Mouse (Mus musculus) neural tube, embryonic 15.5 days (tissue): Measurements from ENCODE around the gene Fchsd2. TPM values are rescaled to one million over a fixed set of nuclear protein-coding genes. Genes with fewer than 3 reads are reported as not detected.

Source experiments
- ATAC-seq: fragments of 200-750 bp; cut with Nextera tagmentation; 2 replicates; pipeline ENCODE4 v1.8.0; 2017; ENCODE audit warnings: mild to moderate bottlenecking, moderate TSS enrichment, moderate library complexity; ENCODE audit not compliant: low FRiP score
- H3K27ac ChIP-seq: fragments of 300-500 bp; sonication (generic); replicated peaks from 2 replicates; pipeline ENCODE4 v1.5.1; 2015; ENCODE audit warnings: mild to moderate bottlenecking, inconsistent platforms
- H3K27me3 ChIP-seq: fragments of 300-500 bp; sonication (generic); replicated peaks from 2 replicates; pipeline ENCODE4 v1.6.1; 2015; ENCODE audit warnings: inconsistent platforms
- H3K36me3 ChIP-seq: fragments of 300-500 bp; sonication (generic); 2 replicates; pipeline ENCODE4 v1.6.1; 2015; ENCODE audit warnings: inconsistent platforms
- H3K4me1 ChIP-seq: fragments of 300-500 bp; sonication (generic); 2 replicates; pipeline ENCODE4 v1.6.1; 2015; ENCODE audit warnings: inconsistent platforms
- H3K4me2 ChIP-seq: fragments of 300-500 bp; sonication (generic); 2 replicates; pipeline ENCODE4 v1.6.1; 2015; ENCODE audit warnings: inconsistent platforms, mild to moderate bottlenecking, moderate library complexity
- H3K4me3 ChIP-seq: fragments of 300-500 bp; sonication (generic); replicated peaks from 2 replicates; pipeline ENCODE4 v1.5.1; 2015; ENCODE audit warnings: mild to moderate bottlenecking, inconsistent platforms
- H3K9ac ChIP-seq: fragments of 300-500 bp; sonication (generic); replicated peaks from 2 replicates; pipeline ENCODE4 v1.6.1; 2015; ENCODE audit warnings: mild to moderate bottlenecking, inconsistent platforms
- H3K9me3 ChIP-seq: fragments of 300-500 bp; sonication (generic); replicated peaks from 2 replicates; pipeline ENCODE4 v1.6.1; 2016; ENCODE audit warnings: inconsistent platforms
- WGBS: fragments of 180-500 bp; shearing (Covaris S2); methylation state at CpG from one replicate; pipeline ENCODE4 v1.1.7; 2015; ENCODE audit warnings: mixed read lengths; 5-methylcytosine and 5-hydroxymethylcytosine counted together
- polyA plus RNA-seq: library from polyadenylated mRNA; unstranded; fragments of >200 nt; fragmentation: Nextera tagmentation; extraction: Ambion mirVana; gene quantifications from 2 replicates; pipeline ENCODE4 v1.2.1, GENCODE M21; 2015

Gene Fchsd2
- polyA plus RNA-seq, 1 experiment from 2014 or later = 39.4 TPM

- ATAC-seq = no peak
- H3K27me3 ChIP-seq = no peaks in the 10 kb centered on the region
- H3K36me3 ChIP-seq = no peaks in the 10 kb centered on the region
- peaks cover 7% of the 10 kb centered on the region for H3K4me1 ChIP-seq
- H3K9me3 ChIP-seq = no peaks in the 10 kb centered on the region
- peak overlapping the region; percentile 60 for H3K4me2 ChIP-seq
- H3K27ac ChIP-seq = peak overlapping the region; percentile 96
- peak overlapping the region; percentile 28; the same call in 1 of the 2 replicates for H3K9ac ChIP-seq
- WGBS = 23% methylated on average over 2 of the region's 2 CpGs
- H3K4me3 ChIP-seq = peak overlapping the region; percentile 81
Observed at GRCm38 (mm10) chr7:101311061-101311460, 218.4 kb downstream of the Fchsd2 start.

- 66% methylated on average over 3 of the region's 3 CpGs for WGBS
- H3K27ac ChIP-seq = no peak overlapping the region
- no peak overlapping the region for H3K9ac ChIP-seq
- peaks cover 7% of the 10 kb centered on the region for H3K4me1 ChIP-seq
- H3K27me3 ChIP-seq = no peaks in the 10 kb centered on the region
- H3K4me3 ChIP-seq = no peak overlapping the region
- no peaks in the 10 kb centered on the region for H3K36me3 ChIP-seq
- no peak for ATAC-seq
- no peak overlapping the region for H3K4me2 ChIP-seq
- H3K9me3 ChIP-seq = no peaks in the 10 kb centered on the region
Observed at GRCm38 (mm10) chr7:101313033-101313432, 220.4 kb downstream of the Fchsd2 start.

- Histone ChIP-seq H3K9ac (no peak overlapping the region), H3K36me3 (no peaks in the 10 kb centered on the region), H3K4me2 (no peak overlapping the region), H3K4me3 (no peak overlapping the region), H3K27me3 (peaks cover 10% of the 10 kb centered on the region), H3K27ac (no peak overlapping the region), H3K4me1 (peaks cover 7% of the 10 kb centered on the region), H3K9me3 (no peaks in the 10 kb centered on the region)
- WGBS = 75% methylated on average over 5 of the region's 5 CpGs
- ATAC-seq = no peak
Observed at GRCm38 (mm10) chr7:101314396-101314795, 221.7 kb downstream of the Fchsd2 start.

GRCm38 (mm10) chr7:101315699-101316098 is 223.0 kb downstream of the Fchsd2 start:
- Histone ChIP-seq H3K4me2 (no peak overlapping the region), H3K27ac (no peak overlapping the region), H3K27me3 (peaks cover 19% of the 10 kb centered on the region), H3K4me1 (peaks cover 10% of the 10 kb centered on the region), H3K36me3 (no peaks in the 10 kb centered on the region), H3K9me3 (no peaks in the 10 kb centered on the region), H3K9ac (no peak overlapping the region), H3K4me3 (no peak overlapping the region)
- ATAC-seq = no peak

GRCm38 (mm10) chr7:101316591-101317001 is 223.9 kb downstream of the Fchsd2 start:
- H3K9ac ChIP-seq = no peak overlapping the region
- no peak overlapping the region for H3K27ac ChIP-seq
- no peak overlapping the region for H3K4me3 ChIP-seq
- no peaks in the 10 kb centered on the region for H3K36me3 ChIP-seq
- H3K9me3 ChIP-seq = no peaks in the 10 kb centered on the region
- H3K4me2 ChIP-seq = no peak overlapping the region
- peaks cover 19% of the 10 kb centered on the region for H3K27me3 ChIP-seq
- no peak for ATAC-seq
- 68% methylated on average over 6 of the region's 6 CpGs for WGBS
- peaks cover 12% of the 10 kb centered on the region for H3K4me1 ChIP-seq

DNA sequence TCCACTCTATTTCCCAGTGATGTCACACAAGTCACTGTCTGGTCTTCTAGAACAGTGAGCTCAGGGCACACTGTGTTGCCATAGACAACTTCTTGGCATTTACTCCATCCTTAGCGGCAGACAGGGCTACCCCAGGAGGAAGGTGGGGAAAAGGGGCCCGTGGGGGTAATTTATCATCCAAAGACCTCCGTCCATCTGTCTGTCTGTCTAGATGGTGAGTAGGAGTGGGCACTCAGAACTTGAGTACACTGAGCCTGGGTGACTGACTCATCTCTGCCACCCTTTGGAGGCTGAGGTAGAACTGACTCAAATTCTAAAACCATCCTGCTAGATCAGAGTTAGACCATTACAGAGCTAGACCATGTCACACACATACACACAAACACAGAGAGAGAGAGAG is 224.4 kb downstream of the Fchsd2 start, which contains the start of gene Stard10:
Stard10 (plus strand) TSS at position 73 of the 400 bp plus-strand sequence.
- Histone ChIP-seq H3K4me1 (peaks cover 16% of the 10 kb centered on the region), H3K36me3 (no peaks in the 10 kb centered on the region), H3K27me3 (peaks cover 21% of the 10 kb centered on the region), H3K4me3 (no peak within 1 kb of the TSS), H3K4me2 (no peak within 1 kb of the TSS), H3K9me3 (no peaks in the 10 kb centered on the region), H3K9ac (no peak within 1 kb of the TSS), H3K27ac (no peak within 1 kb of the TSS)
- WGBS = 79% methylated on average over 3 of the region's 3 CpGs
- ATAC-seq = no peak

GRCm38 (mm10) chr7:101318848-101319247 is 226.2 kb downstream of the Fchsd2 start:
- Histone ChIP-seq H3K4me1 (peaks cover 23% of the 10 kb centered on the region), H3K27ac (no peak overlapping the region), H3K9me3 (no peaks in the 10 kb centered on the region), H3K9ac (no peak overlapping the region), H3K36me3 (no peaks in the 10 kb centered on the region), H3K27me3 (peaks cover 22% of the 10 kb centered on the region), H3K4me2 (no peak overlapping the region), H3K4me3 (no peak overlapping the region)
- ATAC-seq = no peak
- 76% methylated on average over 4 of the region's 4 CpGs for WGBS

GRCm38 (mm10) chr7:101319796-101320195 is 227.1 kb downstream of the Fchsd2 start:
- Histone ChIP-seq H3K9me3 (no peaks in the 10 kb centered on the region), H3K27me3 (peaks cover 22% of the 10 kb centered on the region), H3K4me3 (no peak overlapping the region), H3K9ac (no peak overlapping the region), H3K27ac (no peak overlapping the region), H3K36me3 (no peaks in the 10 kb centered on the region), H3K4me2 (no peak overlapping the region), H3K4me1 (peaks cover 26% of the 10 kb centered on the region)
- WGBS = 87% methylated on average over 1 of the region's 1 CpGs
- ATAC-seq = no peak

- Histone ChIP-seq H3K4me1 (peaks cover 26% of the 10 kb centered on the region), H3K4me3 (peak overlapping the region; percentile 77), H3K36me3 (no peaks in the 10 kb centered on the region), H3K4me2 (peak overlapping the region; percentile 96), H3K9me3 (no peaks in the 10 kb centered on the region), H3K27me3 (peaks cover 22% of the 10 kb centered on the region), H3K27ac (no peak overlapping the region), H3K9ac (peak overlapping the region; percentile 67)
- ATAC-seq = peak; percentile 82
- 7% methylated on average over 25 of the region's 37 CpGs for WGBS
Observed at GRCm38 (mm10) chr7:101320399-101321217, 227.9 kb downstream of the Fchsd2 start.

- ATAC-seq = peak; percentile 73
- H3K4me2 ChIP-seq = peak overlapping the region; percentile 96
- H3K4me1 ChIP-seq = peaks cover 26% of the 10 kb centered on the region
- under 1% methylated on average over 42 of the region's 61 CpGs for WGBS
- no peaks in the 10 kb centered on the region for H3K9me3 ChIP-seq
- peaks cover 22% of the 10 kb centered on the region for H3K27me3 ChIP-seq
- peak overlapping the region; percentile 77 for H3K4me3 ChIP-seq
- no peaks in the 10 kb centered on the region for H3K36me3 ChIP-seq
- H3K9ac ChIP-seq = peak overlapping the region; percentile 67
- no peak overlapping the region for H3K27ac ChIP-seq
Observed at GRCm38 (mm10) chr7:101321218-101321827, 228.7 kb downstream of the Fchsd2 start.

- H3K4me2 ChIP-seq = peak overlapping the region; percentile 96; the same call in 1 of the 2 replicates
- no peaks in the 10 kb centered on the region for H3K36me3 ChIP-seq
- WGBS = 64% methylated on average over 4 of the region's 4 CpGs
- no peak overlapping the region for H3K27ac ChIP-seq
- H3K9me3 ChIP-seq = no peaks in the 10 kb centered on the region
- H3K27me3 ChIP-seq = peaks cover 22% of the 10 kb centered on the region
- H3K9ac ChIP-seq = no peak overlapping the region
- H3K4me3 ChIP-seq = 0 out of 2 replicates have a peak overlapping the region, but pooled peaks have one; percentile 2
- H3K4me1 ChIP-seq = peaks cover 31% of the 10 kb centered on the region
- ATAC-seq = no peak
Observed at GRCm38 (mm10) chr7:101323141-101323594, 230.5 kb downstream of the Fchsd2 start.
